Mouse (Mus musculus) kidney, embryonic 16.5 days (tissue): ENCODE measurements around the gene Amh. TPM values are rescaled to one million over a fixed set of nuclear protein-coding genes. Genes with fewer than 3 reads are reported as not detected.
"Not testable (repeated sequence)": the region's sequence is repeated elsewhere in the genome, so short reads cannot be mapped to it uniquely, and the experiment has no call there.

ENCODE experiments used
- ATAC-seq: fragments of 200-750 bp; cut with Nextera tagmentation; 2 replicates; pipeline ENCODE4 v1.8.0; 2017; ENCODE audit warnings: moderate TSS enrichment; ENCODE audit not compliant: low FRiP score, low TSS enrichment
- H3K27ac ChIP-seq: fragments of 300-500 bp; sonication (generic); 2 replicates; pipeline ENCODE4 v1.5.1; 2014; ENCODE audit warnings: low read length
- H3K27me3 ChIP-seq: fragments of 300-500 bp; sonication (generic); 2 replicates; pipeline ENCODE4 v1.6.1; 2014; ENCODE audit warnings: low read length, control low read depth, mixed read lengths; ENCODE audit not compliant: insufficient read depth
- H3K36me3 ChIP-seq: fragments of 300-500 bp; sonication (generic); 2 replicates; pipeline ENCODE4 v1.6.1; 2014; ENCODE audit warnings: low read length, control low read depth, mixed read lengths; ENCODE audit not compliant: insufficient read depth
- H3K4me1 ChIP-seq: fragments of 300-500 bp; sonication (generic); 2 replicates; pipeline ENCODE4 v1.6.1; 2014; ENCODE audit warnings: low read length, control low read depth, mixed read lengths; ENCODE audit not compliant: insufficient read depth
- H3K4me2 ChIP-seq: fragments of 300-500 bp; sonication (generic); replicated peaks from 2 replicates; pipeline ENCODE4 v1.6.1; 2014; ENCODE audit warnings: low read depth, low read length
- H3K4me3 ChIP-seq: fragments of 300-500 bp; sonication (generic); 2 replicates; pipeline ENCODE4 v1.5.1; 2014; ENCODE audit warnings: mild to moderate bottlenecking, low read length
- H3K9ac ChIP-seq: fragments of 300-500 bp; sonication (generic); replicated peaks from 2 replicates; pipeline ENCODE4 v1.6.1; 2014; ENCODE audit warnings: low read length
- H3K9me3 ChIP-seq: fragments of 300-500 bp; sonication (generic); 2 replicates; pipeline ENCODE4 v1.6.1; 2016; ENCODE audit warnings: low read length, control low read depth
- WGBS: fragments of 180-500 bp; shearing (Covaris S2); extraction: QIAGEN DNeasy Blood & Tissue Kit; methylation state at CpG from one replicate; pipeline ENCODE4 v1.1.7; 2014; 5-methylcytosine and 5-hydroxymethylcytosine counted together
- polyA plus RNA-seq: library from polyadenylated mRNA; unstranded; fragments of >200 nt; fragmentation: Nextera tagmentation; extraction: Ambion mirVana; gene quantifications from 2 replicates; pipeline ENCODE4 v1.2.1, GENCODE M21; 2015

Amh gene
- polyA plus RNA-seq, 1 experiment from 2014 or later: 0.70 TPM

GRCm38 (mm10) chr10:80814800-80815199 lies 9.8 kb downstream of the Amh start:
- no peak for ATAC-seq
- WGBS: 59% methylated on average over 7 of the region's 7 CpGs
- peaks cover 11% of the 10 kb centered on the region for H3K4me1 ChIP-seq
- no peak overlapping the region for H3K27ac ChIP-seq
- H3K9ac ChIP-seq: no peak overlapping the region
- no peaks in the 10 kb centered on the region for H3K9me3 ChIP-seq
- H3K36me3 ChIP-seq: no peaks in the 10 kb centered on the region
- H3K4me2 ChIP-seq: no peak overlapping the region
- H3K27me3 ChIP-seq: peaks cover 2% of the 10 kb centered on the region; the same call in 1 of the 2 replicates
- no peak overlapping the region for H3K4me3 ChIP-seq

- not testable (repeated sequence) for H3K27ac ChIP-seq, H3K9me3 ChIP-seq, H3K4me3 ChIP-seq, H3K9ac ChIP-seq, H3K4me2 ChIP-seq, H3K36me3 ChIP-seq, H3K4me1 ChIP-seq, H3K27me3 ChIP-seq, ATAC-seq
- WGBS: 79% methylated on average over 3 of the region's 3 CpGs
These were observed 11.3 kb downstream of the Amh start for GRCm38 (mm10) chr10:80816303-80816702.

DNA sequence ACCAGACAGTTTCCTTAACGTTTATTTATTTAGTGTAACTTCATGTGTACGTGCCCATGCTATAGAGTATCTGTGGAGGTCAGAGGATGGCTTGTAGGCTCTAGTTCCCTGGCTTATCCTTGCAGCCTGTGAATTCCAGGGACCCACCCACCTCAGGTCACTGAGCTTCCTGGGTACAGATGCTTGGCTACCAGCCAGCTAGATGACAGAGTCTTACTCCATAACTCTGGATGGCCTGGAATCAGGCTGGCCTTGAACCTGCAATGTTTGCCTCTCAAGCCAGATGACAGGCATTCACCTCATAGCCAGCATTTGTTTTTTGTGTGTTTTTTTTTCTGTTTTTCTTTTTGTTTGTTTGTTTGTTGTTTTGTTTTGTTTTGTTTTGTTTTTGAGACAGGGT lies 12.1 kb downstream of the Amh start:
- Histone ChIP-seq H3K9me3 (no peaks in the 10 kb centered on the region), H3K9ac (no peak overlapping the region), H3K27me3 (no peaks in the 10 kb centered on the region), H3K36me3 (no peaks in the 10 kb centered on the region), H3K4me3 (no peak overlapping the region), H3K4me1 (0 out of 2 replicates have a peak, but pooled peaks cover 4% of the 10 kb centered on the region), H3K27ac (no peak overlapping the region), H3K4me2 (no peak overlapping the region)
- no peak for ATAC-seq
- 55% methylated on average over 2 of the region's 2 CpGs for WGBS

GRCm38 (mm10) chr10:80817955-80818354 lies 12.9 kb downstream of the Amh start:
- H3K27me3 ChIP-seq, H3K9ac ChIP-seq, H3K4me1 ChIP-seq, H3K4me2 ChIP-seq, ATAC-seq, H3K4me3 ChIP-seq, H3K36me3 ChIP-seq, H3K9me3 ChIP-seq, H3K27ac ChIP-seq: not testable (repeated sequence)
- 83% methylated on average over 7 of the region's 7 CpGs for WGBS

GRCm38 (mm10) chr10:80818599-80819281 lies 13.7 kb downstream of the Amh start:
- Histone ChIP-seq H3K9ac (no peak overlapping the region), H3K4me3 (no peak overlapping the region), H3K27ac (no peak overlapping the region), H3K4me2 (no peak overlapping the region), H3K27me3 (no peaks in the 10 kb centered on the region), H3K9me3 (no peaks in the 10 kb centered on the region), H3K36me3 (no peaks in the 10 kb centered on the region), H3K4me1 (peaks cover under 1% of the 10 kb centered on the region; the same call in 1 of the 2 replicates)
- ATAC-seq: no peak
- WGBS: 55% methylated on average over 6 of the region's 6 CpGs

DNA sequence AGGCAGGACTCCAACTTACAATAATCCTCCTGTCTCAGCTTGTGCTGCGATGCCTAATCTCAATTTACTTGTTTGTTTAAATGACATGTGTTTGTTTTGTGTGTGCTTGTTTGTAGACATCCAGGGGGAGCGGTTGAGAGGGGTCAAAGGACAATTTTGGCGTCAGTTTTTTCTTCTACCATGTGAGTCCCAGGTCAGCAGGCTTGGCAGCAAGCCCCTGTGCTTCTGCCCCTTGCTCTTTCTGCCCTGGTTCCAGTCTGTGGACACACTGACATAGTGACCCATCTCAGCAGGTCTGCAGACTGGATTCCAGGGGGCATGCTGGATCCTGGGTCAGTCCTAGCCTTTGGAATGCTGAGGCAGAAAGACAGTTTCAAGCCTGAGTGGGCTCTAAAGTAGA lies 14.4 kb downstream of the Amh start:
- no peak overlapping the region for H3K4me2 ChIP-seq
- H3K27ac ChIP-seq: no peak overlapping the region
- H3K9ac ChIP-seq: no peak overlapping the region
- no peaks in the 10 kb centered on the region for H3K9me3 ChIP-seq
- H3K36me3 ChIP-seq: no peaks in the 10 kb centered on the region
- peaks cover 6% of the 10 kb centered on the region; the same call in 1 of the 2 replicates for H3K4me1 ChIP-seq
- WGBS: 54% methylated on average over 3 of the region's 3 CpGs
- H3K27me3 ChIP-seq: no peaks in the 10 kb centered on the region
- H3K4me3 ChIP-seq: no peak overlapping the region
- ATAC-seq: no peak

DNA sequence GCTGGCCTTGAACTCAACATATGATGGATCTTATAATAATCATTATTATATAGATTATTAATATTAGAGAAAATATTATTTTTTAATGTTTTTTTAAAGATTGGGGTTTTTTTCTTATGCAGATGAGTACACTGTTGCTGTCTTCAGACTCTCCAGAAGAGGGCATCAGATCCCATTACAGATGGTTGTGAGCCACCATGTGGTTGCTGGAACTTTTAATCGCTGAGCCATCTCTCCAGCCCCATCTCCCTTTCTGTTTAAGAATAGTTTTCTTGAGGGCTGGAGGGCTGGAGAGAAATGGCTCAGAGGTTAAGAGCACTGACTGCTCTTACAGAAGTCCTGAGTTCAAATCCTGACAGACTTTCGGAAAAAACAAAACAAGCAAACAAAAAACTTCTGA lies 16.9 kb downstream of the Amh start:
- no peak for ATAC-seq
- Histone ChIP-seq H3K4me2 (no peak overlapping the region), H3K27me3 (no peaks in the 10 kb centered on the region), H3K9me3 (no peaks in the 10 kb centered on the region), H3K27ac (no peak overlapping the region), H3K36me3 (no peaks in the 10 kb centered on the region), H3K4me3 (no peak overlapping the region), H3K9ac (no peak overlapping the region), H3K4me1 (peaks cover 9% of the 10 kb centered on the region; the same call in 1 of the 2 replicates)
- 40% methylated on average over 2 of the region's 2 CpGs for WGBS

DNA sequence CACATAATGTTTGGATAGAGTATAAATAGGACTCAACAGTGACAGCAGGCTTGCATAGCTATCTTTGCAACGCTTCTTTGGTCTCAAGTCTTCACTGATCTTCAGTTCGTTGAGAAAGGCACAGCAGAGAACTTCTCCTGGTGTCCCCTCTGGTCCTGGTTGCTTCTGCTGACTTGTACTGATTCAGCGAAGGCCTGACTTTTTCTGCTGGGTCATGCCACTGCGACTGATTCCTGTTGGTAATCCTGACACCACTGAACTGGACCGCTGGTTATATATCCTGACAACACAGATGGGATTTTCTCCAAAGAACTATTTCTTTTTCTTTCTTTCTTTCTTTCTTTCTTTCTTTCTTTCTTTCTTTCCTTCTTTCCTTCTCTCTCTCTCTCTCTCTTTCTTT lies 17.5 kb downstream of the Amh start:
- H3K4me1 ChIP-seq: peaks cover 9% of the 10 kb centered on the region; the same call in 1 of the 2 replicates
- no peaks in the 10 kb centered on the region for H3K27me3 ChIP-seq
- no peak overlapping the region for H3K4me3 ChIP-seq
- WGBS: 81% methylated on average over 5 of the region's 5 CpGs
- H3K27ac ChIP-seq: no peak overlapping the region
- no peak for ATAC-seq
- no peak overlapping the region for H3K4me2 ChIP-seq
- no peaks in the 10 kb centered on the region for H3K9me3 ChIP-seq
- H3K36me3 ChIP-seq: no peaks in the 10 kb centered on the region
- no peak overlapping the region for H3K9ac ChIP-seq

- ATAC-seq: no peak
- Histone ChIP-seq H3K4me2 (no peak overlapping the region), H3K9me3 (no peaks in the 10 kb centered on the region), H3K4me3 (no peak overlapping the region), H3K27ac (no peak overlapping the region), H3K27me3 (no peaks in the 10 kb centered on the region), H3K4me1 (peaks cover 17% of the 10 kb centered on the region), H3K36me3 (no peaks in the 10 kb centered on the region), H3K9ac (no peak overlapping the region)
- WGBS: 83% methylated on average over 1 of the region's 1 CpGs
These were observed 18.3 kb downstream of the Amh start for GRCm38 (mm10) chr10:80823316-80823715.

DNA sequence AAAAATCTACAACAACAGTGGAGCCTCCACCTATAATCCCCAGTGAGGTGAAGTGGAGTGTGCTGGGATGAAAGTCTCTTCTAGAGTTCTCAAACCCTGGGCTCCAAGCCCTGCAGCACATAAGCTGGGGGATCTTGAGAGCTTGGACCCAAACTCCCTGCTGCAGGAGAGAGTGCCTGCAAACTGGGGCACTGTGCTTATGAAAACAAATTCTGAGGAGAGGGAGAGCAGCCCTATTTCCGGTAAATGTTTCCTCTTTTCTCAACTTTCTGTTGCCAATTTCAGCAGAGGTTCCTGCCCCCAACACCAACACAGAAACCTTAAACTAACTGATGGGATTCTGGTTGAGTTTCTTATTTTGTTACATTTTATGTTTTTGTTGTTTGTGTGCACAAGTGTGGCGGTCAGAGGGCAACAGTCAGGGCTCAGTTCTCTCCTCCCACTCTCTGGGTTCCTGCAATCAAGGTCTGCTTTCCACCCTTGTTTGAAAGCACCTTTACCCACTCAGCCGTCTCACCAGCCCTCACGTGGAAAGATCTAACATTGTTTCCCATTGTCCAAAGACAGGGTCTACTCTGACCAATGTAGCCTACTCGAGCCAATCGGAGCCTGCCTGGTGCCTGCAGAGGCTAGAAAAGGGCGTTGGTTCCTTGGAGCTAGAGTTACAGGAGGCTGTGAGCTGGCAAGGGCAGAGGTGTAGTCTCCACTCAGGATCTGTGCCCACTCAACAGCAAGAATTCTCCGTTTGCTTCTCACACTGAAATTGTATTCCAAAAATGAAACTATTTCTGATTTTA lies 19.0 kb downstream of the Amh start:
- WGBS: 32% methylated on average over 8 of the region's 8 CpGs
- Histone ChIP-seq H3K27me3 (no peaks in the 10 kb centered on the region), H3K27ac (peak overlapping the region; percentile 57), H3K36me3 (no peaks in the 10 kb centered on the region), H3K9ac (0 out of 2 replicates have a peak overlapping the region, but pooled peaks have one; percentile 7), H3K9me3 (no peaks in the 10 kb centered on the region), H3K4me2 (0 out of 2 replicates have a peak overlapping the region, but pooled peaks have one; percentile 2), H3K4me1 (peaks cover 19% of the 10 kb centered on the region), H3K4me3 (no peak overlapping the region)
- no peak for ATAC-seq
